Mouse (Mus musculus) MEL-GATA-1-ER (cell line): ENCODE measurements around the gene Fgfr2.

Source experiments
- DNase-seq: peaks from one replicate; pipeline ENCODE4 v3.0.0-alpha.2; 2012; ENCODE audit warnings: low read depth; ENCODE audit errors: extremely low read depth

The Fgfr2 gene

DNA sequence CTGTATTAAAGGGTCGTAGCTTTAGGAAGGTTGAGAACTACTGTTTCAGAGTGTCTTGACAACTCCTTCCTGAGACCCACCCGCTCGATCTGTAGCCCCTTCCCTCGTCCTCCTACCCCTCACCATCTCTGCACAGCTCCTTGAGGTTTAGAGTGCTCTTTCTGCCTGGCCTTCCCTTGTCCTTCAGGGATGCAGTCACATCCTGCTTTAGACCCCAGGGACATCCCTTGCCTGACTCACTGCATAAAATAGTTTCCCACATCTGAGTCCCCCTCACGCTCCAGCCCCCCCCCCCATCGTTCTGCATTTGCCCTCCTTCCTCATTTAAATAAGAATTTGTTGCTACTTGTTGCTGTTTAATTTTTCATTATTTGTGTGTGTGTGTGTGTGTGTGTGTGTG is 2156.3 kb downstream of the Fgfr2 start:
- DNase-seq, result no peak

- no peak for DNase-seq
These were observed 2156.7 kb downstream of the Fgfr2 start for GRCm38 (mm10) chr7:130966451-130966850.

DNA sequence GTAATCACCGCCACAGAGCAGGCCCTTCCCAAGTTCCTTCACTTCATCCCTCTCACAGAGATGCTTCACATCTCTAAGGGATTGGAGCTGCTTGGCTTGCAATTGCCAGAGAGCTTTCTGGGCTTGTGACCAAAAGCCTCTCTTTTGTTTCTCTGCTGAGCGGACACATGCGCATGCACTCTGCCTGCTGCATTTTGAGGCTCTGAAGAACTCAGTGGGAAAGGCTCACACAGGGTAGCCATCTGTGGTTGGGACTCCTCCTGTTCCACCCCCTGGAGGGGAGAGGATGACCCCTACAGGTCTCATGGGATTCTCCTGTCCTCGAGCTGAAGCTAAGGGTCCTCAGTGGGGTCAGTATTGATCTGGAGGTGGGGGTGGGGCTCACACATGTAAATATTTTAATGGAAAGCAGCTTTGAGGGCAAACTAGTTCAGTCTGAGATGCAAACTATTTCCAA is 2157.2 kb downstream of the Fgfr2 start:
- DNase-seq, result no peak

DNA sequence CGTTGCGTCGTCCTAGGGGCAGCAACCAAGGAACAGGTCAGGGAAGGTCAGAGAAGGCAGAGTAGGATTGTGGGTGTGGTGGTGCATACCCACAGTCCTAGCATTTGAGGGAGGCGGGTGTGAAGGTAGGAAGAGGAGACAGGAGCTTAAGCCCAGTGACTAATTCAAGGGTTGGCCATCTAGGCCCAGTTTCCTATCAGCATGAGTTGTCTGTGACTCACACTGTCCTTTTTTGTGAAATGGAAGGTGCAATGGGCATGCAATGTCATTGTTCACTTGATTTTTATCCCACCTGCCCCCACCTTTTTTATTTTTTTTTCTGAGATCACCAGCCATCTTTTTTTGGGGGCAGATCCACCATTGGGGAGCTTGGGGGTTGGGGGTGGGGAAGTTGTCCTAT is 2157.8 kb downstream of the Fgfr2 start:
- no peak for DNase-seq

- no peak for DNase-seq
These were observed 2158.5 kb downstream of the Fgfr2 start for GRCm38 (mm10) chr7:130964686-130965085.

DNA sequence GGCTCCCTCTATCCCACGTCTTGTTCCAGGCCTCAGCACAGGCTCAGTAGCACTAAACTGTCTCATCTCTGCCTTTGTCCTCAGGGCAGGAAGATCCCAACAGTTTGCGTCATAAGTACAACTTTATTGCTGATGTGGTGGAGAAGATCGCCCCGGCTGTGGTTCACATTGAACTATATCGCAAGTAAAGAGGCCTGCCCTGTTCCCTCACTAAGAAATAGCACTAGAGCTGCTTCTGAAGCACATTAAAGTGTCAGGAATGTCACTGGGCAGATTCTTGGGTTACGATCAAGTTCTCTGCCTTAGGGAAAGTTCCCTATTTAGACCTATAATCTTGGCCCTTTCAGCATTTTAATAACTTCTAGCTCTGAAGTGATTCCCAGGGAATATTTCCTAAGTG is 2161.7 kb downstream of the Fgfr2 start:
- DNase-seq, result no peak

DNA sequence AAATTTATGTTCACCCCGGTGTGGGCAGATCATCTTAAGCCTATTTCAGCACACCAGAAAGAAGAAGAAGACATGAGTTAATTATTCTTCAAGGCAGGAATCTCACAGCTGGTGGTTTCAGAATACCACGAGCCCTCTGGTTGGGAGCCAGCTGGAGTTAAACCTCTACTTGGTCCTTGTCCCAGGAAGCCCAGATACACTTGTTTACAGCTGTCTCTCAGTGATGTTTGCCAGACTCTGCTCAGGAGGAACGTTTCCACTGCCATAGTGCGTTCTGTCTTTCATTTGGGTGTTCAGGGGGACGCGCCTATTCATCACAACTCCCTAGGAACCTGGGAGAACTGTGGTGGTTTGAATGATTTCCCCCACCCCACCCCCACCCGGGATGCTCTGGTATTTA is 2163.3 kb downstream of the Fgfr2 start:
- no peak for DNase-seq

- no peak for DNase-seq
These were observed 2164.6 kb downstream of the Fgfr2 start for GRCm38 (mm10) chr7:130958551-130958950.

DNA sequence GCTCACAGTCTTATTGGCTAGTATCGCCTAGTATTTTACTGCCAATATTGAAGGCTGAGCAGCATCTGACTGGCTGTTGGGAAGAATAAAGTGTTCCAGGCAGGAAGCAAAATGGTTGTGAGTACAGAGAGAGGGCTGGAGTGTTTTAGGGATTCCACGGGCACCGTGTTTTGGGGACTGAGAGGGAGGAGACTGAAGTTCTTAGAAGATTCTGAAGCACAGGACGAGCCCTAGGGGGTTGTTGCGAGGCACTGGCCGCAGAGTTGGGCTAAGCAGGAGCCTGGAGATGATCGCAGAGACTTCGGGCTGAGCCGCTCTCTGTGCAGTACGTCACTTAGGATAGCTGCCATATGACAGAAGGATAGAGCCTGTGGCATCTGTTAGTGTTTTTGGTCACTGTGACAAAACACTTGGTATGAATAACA is 2169.0 kb downstream of the Fgfr2 start:
- DNase-seq, result no peak

- no peak for DNase-seq
These were observed 2169.8 kb downstream of the Fgfr2 start for GRCm38 (mm10) chr7:130953376-130953775.

DNA sequence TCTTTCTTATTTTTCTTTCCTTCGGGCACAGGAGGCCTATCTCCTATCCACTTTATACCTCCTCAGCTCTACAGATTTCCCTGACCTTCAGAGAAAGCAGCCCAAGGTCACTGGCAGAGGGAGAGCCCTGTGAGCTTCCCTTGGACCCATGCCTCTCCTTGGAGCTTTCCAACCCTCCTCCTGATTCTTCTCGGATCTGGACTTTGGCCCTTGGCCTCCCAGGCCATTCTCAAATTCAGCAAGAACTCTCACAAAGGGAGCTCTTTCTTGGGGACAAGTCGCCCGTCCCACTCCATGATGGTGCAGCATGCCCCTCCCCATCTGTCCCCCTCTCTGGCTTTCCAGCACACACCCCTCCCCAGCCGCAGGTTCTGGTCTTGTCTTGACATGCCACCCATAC is 2172.1 kb downstream of the Fgfr2 start:
- DNase-seq, result no peak

DNA sequence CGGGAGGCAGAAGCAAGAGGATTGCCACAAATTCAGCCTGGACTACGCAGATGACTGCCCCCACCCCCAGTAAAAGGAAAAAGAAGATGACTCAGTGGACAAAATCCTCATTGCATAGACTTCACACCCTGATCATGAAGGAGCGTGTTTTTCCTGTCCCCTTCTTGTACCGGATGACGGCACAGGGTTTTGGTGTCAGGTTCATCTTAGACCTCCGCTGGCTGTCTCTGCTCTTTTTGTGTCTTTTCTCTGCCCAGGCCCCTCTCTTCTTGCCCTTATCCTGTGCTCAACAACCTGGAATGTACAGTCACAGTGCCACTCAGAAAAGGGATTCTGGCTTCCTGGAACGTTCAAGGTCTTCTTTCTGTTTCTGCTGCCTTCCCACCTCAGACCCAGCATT is 2172.7 kb downstream of the Fgfr2 start:
- DNase-seq, result no peak

DNA sequence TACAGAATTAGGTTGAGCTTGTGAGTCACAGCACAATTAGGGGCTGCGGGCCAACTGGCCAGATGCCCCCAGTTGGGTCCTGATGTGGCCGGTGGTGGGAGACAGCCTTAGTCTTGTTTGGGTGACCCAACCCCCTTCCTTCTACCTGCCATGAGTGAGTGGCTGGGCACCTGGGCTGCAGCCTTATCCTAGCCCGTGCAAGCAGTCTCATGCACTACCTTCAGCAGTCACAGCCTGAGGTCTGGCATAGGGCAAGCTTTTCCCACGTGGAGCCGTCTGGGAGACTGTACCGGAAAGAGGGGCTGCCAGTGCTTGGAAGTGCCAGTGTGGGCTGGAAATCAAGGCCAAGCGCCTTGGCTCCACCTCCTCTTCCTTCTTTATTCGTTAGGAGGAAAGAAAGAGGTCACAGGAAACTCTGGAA is 2173.8 kb downstream of the Fgfr2 start:
- DNase-seq, result no peak

DNA sequence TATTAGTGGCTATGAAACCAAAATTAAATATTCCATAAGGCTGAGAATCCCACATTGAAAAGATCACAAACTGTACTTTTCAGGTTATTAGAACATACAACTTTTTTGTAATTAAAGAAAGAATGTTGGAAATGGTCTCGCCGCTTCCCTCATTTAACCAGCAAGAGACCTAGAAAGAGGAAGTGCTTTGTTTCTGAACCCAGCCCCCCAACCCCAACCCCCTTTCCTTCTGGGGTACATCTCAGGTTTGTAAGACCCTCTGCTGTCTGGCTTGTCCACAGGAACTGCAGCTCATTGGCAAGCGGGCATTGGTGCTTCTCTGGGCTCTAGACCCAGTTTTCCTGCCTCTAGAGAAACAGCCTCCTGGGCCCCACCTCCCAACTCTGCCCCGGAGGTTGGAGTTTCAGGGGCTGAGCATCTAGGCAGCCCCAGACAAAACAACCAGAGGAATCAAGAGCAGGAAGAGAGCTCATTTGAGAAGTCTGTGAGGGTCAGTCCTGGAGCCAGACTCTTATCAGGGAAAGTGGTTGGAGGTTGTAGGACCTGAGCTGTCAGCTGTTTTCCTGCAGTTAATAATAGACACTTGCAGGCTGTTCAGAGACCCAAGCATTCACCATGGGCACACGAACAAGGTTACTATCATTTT is 2174.5 kb downstream of the Fgfr2 start:
- no peak for DNase-seq

DNA sequence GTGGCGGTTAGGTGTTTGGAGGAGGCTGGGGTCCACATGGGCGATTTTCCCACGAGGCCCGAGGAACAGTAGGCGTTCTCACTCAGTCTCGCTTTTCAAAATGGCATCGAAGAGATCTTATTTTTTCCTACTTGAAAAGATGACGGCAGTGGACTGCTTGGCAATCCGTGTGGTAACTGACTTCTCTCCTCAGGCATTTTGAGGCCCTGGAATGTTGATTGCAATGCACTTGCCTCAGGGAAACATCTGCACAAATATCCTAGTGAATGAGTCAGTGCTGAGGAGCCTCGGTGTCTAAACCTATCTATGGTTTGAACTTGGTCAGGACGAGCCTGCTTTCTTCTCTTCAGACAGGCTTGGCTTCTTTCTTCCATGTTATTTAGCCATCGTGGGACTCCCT is 2176.8 kb downstream of the Fgfr2 start:
- no peak for DNase-seq

- DNase-seq, result no peak
These were observed 2177.4 kb downstream of the Fgfr2 start for GRCm38 (mm10) chr7:130945730-130946129.

DNA sequence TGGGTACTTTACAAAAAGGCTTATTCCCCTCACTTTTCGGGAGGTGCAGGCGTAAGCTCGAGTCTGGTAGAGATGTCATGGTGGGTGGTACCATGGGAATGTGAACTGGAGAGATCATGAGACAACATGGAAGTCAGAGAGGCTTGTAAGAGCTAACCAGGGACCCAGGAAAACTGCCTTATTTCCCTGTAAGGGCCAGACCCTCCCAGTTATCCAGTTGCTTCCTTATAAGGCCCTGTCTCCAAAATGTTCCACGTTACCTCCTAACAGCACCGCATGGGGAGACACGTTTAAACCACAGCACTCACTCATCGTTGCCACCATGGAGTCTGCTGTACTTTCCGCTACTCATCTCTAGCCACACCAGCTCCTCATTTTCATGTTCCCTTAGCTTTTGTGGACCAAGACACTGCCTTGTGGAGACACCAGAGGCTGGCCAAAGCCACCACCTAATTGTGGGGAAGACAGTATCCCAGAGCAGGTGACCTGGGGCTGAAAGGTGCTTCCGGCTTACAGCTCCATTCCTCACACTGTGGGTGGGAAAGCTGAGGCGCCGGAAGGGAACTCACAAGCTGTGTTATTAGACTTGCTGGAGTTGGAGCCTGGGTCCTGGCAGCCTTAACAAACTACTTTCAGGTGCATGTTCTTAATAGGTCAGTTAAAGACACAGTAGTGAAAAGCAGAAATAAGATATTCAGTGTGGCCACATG is 2178.2 kb downstream of the Fgfr2 start:
- no peak for DNase-seq

DNA sequence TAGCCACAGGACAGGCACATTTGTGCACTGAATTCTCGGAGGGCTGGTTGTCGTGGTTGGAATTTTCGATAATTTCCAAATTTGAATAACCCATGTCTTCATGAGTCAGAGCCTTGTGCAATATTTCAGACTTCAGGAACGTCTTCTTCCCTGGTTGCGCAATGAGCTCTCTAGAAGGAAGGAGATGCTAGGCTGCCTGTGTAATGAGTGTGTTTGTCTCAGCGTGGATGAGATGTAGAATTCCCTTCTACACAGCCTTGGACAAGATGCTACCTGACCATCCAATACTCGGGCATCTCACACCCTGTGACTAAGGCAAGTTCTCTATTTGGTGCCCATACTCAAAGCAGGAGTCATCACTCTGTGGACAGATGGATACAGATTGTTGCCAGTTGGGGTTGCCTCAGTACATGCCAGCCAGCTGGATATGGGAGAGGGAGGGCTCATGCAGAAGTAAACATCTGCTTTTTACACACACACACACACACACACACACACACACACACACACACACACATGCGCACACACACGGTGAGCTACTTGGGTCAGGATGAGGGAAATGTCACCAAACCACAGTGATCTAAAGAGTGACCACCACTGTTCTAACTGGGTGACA is 2179.8 kb downstream of the Fgfr2 start:
- DNase-seq, result no peak

- DNase-seq, result no peak
These were observed 2182.4 kb downstream of the Fgfr2 start for GRCm38 (mm10) chr7:130940733-130941132.

GRCm38 (mm10) chr7:130938896-130939295 is 2184.3 kb downstream of the Fgfr2 start:
- DNase-seq, result no peak

- no peak for DNase-seq
These were observed 2185.1 kb downstream of the Fgfr2 start for GRCm38 (mm10) chr7:130938005-130938404.

GRCm38 (mm10) chr7:130937266-130937841 is 2185.8 kb downstream of the Fgfr2 start:
- DNase-seq, result no peak
